Mouse (Mus musculus) forebrain, postnatal 0 days (tissue): ENCODE data around the gene Ppp1r1c. TPM values are rescaled to one million over a fixed set of nuclear protein-coding genes. Genes with fewer than 3 reads are reported as not detected.

Source experiments
- ATAC-seq: fragments of 200-750 bp; cut with Nextera tagmentation; 2 replicates; pipeline ENCODE4 v1.8.0; 2017; ENCODE audit warnings: mild to moderate bottlenecking, moderate library complexity
- DNase-seq: peaks from one replicate; pipeline ENCODE4 v3.0.0-alpha.2; 2015
- H3K27ac ChIP-seq: fragments of 300-500 bp; sonication (generic); 2 replicates; pipeline ENCODE4 v1.5.1; 2014; ENCODE audit warnings: low read depth, mild to moderate bottlenecking, antibody characterized with exemption, low read length, moderate library complexity, mixed read lengths
- H3K27me3 ChIP-seq: fragments of 300-500 bp; sonication (generic); 2 replicates; pipeline ENCODE4 v1.6.1; 2014; ENCODE audit warnings: mild to moderate bottlenecking, low read length, mixed read lengths; ENCODE audit not compliant: insufficient read depth
- H3K36me3 ChIP-seq: fragments of 300-500 bp; sonication (generic); 2 replicates; pipeline ENCODE4 v1.6.1; 2014; ENCODE audit warnings: mild to moderate bottlenecking, moderate library complexity; ENCODE audit not compliant: insufficient read depth
- H3K4me1 ChIP-seq: fragments of 300-500 bp; sonication (generic); 2 replicates; pipeline ENCODE4 v1.6.1; 2014; ENCODE audit warnings: antibody characterized with exemption; ENCODE audit not compliant: insufficient read depth
- H3K4me2 ChIP-seq: fragments of 300-500 bp; sonication (generic); 2 replicates; pipeline ENCODE4 v1.6.1; 2014; ENCODE audit warnings: low read depth, mild to moderate bottlenecking, moderate library complexity
- H3K4me3 ChIP-seq: fragments of 300-500 bp; sonication (generic); 2 replicates; pipeline ENCODE4 v1.5.1; 2014; ENCODE audit warnings: low read depth, low read length, mixed read lengths
- H3K9ac ChIP-seq: fragments of 300-500 bp; sonication (generic); 2 replicates; pipeline ENCODE4 v1.6.1; 2014; ENCODE audit warnings: mild to moderate bottlenecking
- H3K9me3 ChIP-seq: fragments of 300-500 bp; sonication (generic); 2 replicates; pipeline ENCODE4 v1.6.1; 2016; ENCODE audit warnings: low read length
- CTCF ChIP-seq: sonication (generic); IDR thresholded peaks from 2 replicates; pipeline ENCODE4 v1.5.1; 2016; ENCODE audit warnings: antibody characterized with exemption, control low read depth, low read depth
- WGBS: fragments of 180-500 bp; shearing (Covaris S2); extraction: QIAGEN DNeasy Blood & Tissue Kit; methylation state at CpG from one replicate; pipeline ENCODE4 v1.1.7; 2014; 5-methylcytosine and 5-hydroxymethylcytosine counted together
- polyA plus RNA-seq: library from polyadenylated mRNA; unstranded; fragments of >200 nt; fragmentation: Nextera tagmentation; extraction: Ambion mirVana; gene quantifications from 2 replicates; pipeline ENCODE4 v1.2.1, GENCODE M21; 2015
- total RNA-seq: library from RNA; depleted of rRNA; stranded (reverse); fragments of >200 nt; gene quantifications from 2 replicates; pipeline ENCODE4 v1.2.3, GENCODE M21; 2014

The Ppp1r1c gene
- total and polyA plus RNA-seq, 2 experiments from 2014 or later, result 0.33 to 1.4 TPM

GRCm38 (mm10) chr2:79698166-79698565, 9.4 kb upstream of the Ppp1r1c start:
- DNase-seq, result no peak
- no peak overlapping the region for H3K27ac ChIP-seq
- no peaks in the 10 kb centered on the region for H3K27me3 ChIP-seq
- ATAC-seq, result no peak
- H3K9ac ChIP-seq, result no peak overlapping the region
- H3K4me1 ChIP-seq, result no peaks in the 10 kb centered on the region
- H3K36me3 ChIP-seq, result no peaks in the 10 kb centered on the region
- no peaks in the 10 kb centered on the region for H3K9me3 ChIP-seq
- no peak overlapping the region for H3K4me2 ChIP-seq
- no peak overlapping the region for H3K4me3 ChIP-seq
- TF ChIP-seq CTCF, result no peak
- 72% methylated on average over 2 of the region's 2 CpGs for WGBS

- no peak for DNase-seq
- TF ChIP-seq CTCF, result no peak
Observed at GRCm38 (mm10) chr2:79704773-79705172, 2.8 kb upstream of the Ppp1r1c start.

GRCm38 (mm10) chr2:79713662-79714091, 6.1 kb downstream of the Ppp1r1c start:
- H3K4me1 ChIP-seq, result no peaks in the 10 kb centered on the region
- WGBS, result 84% methylated on average over 3 of the region's 3 CpGs
- H3K36me3 ChIP-seq, result no peaks in the 10 kb centered on the region
- no peak for ATAC-seq
- H3K9ac ChIP-seq, result no peak overlapping the region
- no peaks in the 10 kb centered on the region for H3K27me3 ChIP-seq
- TF ChIP-seq CTCF, result no peak
- H3K4me2 ChIP-seq, result no peak overlapping the region
- no peak for DNase-seq
- no peak overlapping the region for H3K4me3 ChIP-seq
- H3K27ac ChIP-seq, result no peak overlapping the region
- no peaks in the 10 kb centered on the region for H3K9me3 ChIP-seq

More at GRCm38 (mm10) chr2:79704773-79705172, 2.8 kb upstream of the Ppp1r1c start:
- no peak overlapping the region for H3K27ac ChIP-seq
- no peaks in the 10 kb centered on the region for H3K27me3 ChIP-seq
- no peak overlapping the region for H3K4me3 ChIP-seq
- no peaks in the 10 kb centered on the region for H3K36me3 ChIP-seq
- H3K9me3 ChIP-seq, result no peaks in the 10 kb centered on the region
- no peak for ATAC-seq
- no peak overlapping the region for H3K9ac ChIP-seq
- 89% methylated on average over 2 of the region's 2 CpGs for WGBS
- H3K4me1 ChIP-seq, result no peaks in the 10 kb centered on the region
- H3K4me2 ChIP-seq, result no peak overlapping the region

- TF ChIP-seq CTCF, result no peak
- Histone ChIP-seq H3K9ac (no peak overlapping the region), H3K27me3 (no peaks in the 10 kb centered on the region), H3K27ac (no peak overlapping the region), H3K4me2 (no peak overlapping the region), H3K4me3 (no peak overlapping the region), H3K4me1 (no peaks in the 10 kb centered on the region), H3K36me3 (no peaks in the 10 kb centered on the region), H3K9me3 (no peaks in the 10 kb centered on the region)
- ATAC-seq (no peak), DNase-seq (no peak)
- 80% methylated on average over 6 of the region's 6 CpGs for WGBS
Observed at GRCm38 (mm10) chr2:79714745-79715144, 7.2 kb downstream of the Ppp1r1c start.

GRCm38 (mm10) chr2:79715925-79716324, 8.3 kb downstream of the Ppp1r1c start:
- ATAC-seq, result no peak
- H3K9me3 ChIP-seq, result no peaks in the 10 kb centered on the region
- no peaks in the 10 kb centered on the region for H3K27me3 ChIP-seq
- no peak overlapping the region for H3K27ac ChIP-seq
- H3K4me1 ChIP-seq, result no peaks in the 10 kb centered on the region
- H3K4me2 ChIP-seq, result no peak overlapping the region
- no peak overlapping the region for H3K9ac ChIP-seq
- DNase-seq, result no peak
- no peak overlapping the region for H3K4me3 ChIP-seq
- H3K36me3 ChIP-seq, result no peaks in the 10 kb centered on the region
- no peak for TF ChIP-seq CTCF
- 19% methylated on average over 2 of the region's 2 CpGs for WGBS

- TF ChIP-seq CTCF, result no peak
- Histone ChIP-seq H3K27me3 (no peaks in the 10 kb centered on the region), H3K36me3 (no peaks in the 10 kb centered on the region), H3K27ac (no peak overlapping the region), H3K9me3 (no peaks in the 10 kb centered on the region), H3K4me2 (no peak overlapping the region), H3K4me3 (no peak overlapping the region), H3K4me1 (no peaks in the 10 kb centered on the region), H3K9ac (no peak overlapping the region)
- ATAC-seq (no peak), DNase-seq (no peak)
Observed at GRCm38 (mm10) chr2:79717846-79718245, 10.3 kb downstream of the Ppp1r1c start.

GRCm38 (mm10) chr2:79722415-79722814, 14.8 kb downstream of the Ppp1r1c start:
- no peak overlapping the region for H3K9ac ChIP-seq
- ATAC-seq, result no peak
- TF ChIP-seq CTCF, result no peak
- no peaks in the 10 kb centered on the region for H3K4me1 ChIP-seq
- no peak overlapping the region for H3K27ac ChIP-seq
- WGBS, result 72% methylated on average over 1 of the region's 1 CpGs
- no peaks in the 10 kb centered on the region for H3K9me3 ChIP-seq
- H3K4me2 ChIP-seq, result no peak overlapping the region
- no peaks in the 10 kb centered on the region for H3K36me3 ChIP-seq
- H3K27me3 ChIP-seq, result no peaks in the 10 kb centered on the region
- no peak overlapping the region for H3K4me3 ChIP-seq
- no peak for DNase-seq

GRCm38 (mm10) chr2:79738958-79739357, 31.4 kb downstream of the Ppp1r1c start:
- Histone ChIP-seq H3K27ac (no peak overlapping the region), H3K9me3 (0 out of 2 replicates have a peak, but pooled peaks cover 6% of the 10 kb centered on the region), H3K27me3 (no peaks in the 10 kb centered on the region), H3K9ac (no peak overlapping the region), H3K36me3 (no peaks in the 10 kb centered on the region), H3K4me1 (no peaks in the 10 kb centered on the region), H3K4me2 (no peak overlapping the region), H3K4me3 (no peak overlapping the region)
- no peak for ATAC-seq
- TF ChIP-seq CTCF, result no peak
- 43% methylated on average over 2 of the region's 2 CpGs for WGBS
- DNase-seq, result no peak
